Mouse (Mus musculus): ENCODE measurements at regions not wholly inside any gene's neighbourhood (a gene's known extent, or its start where the extent isn't known, plus 50 kb on each side); places are given as distances from the start of the nearest gene placed in this dataset.
A peak's percentile ranks its signal among the peaks of the same experiment; 100 is the strongest.

DNA sequence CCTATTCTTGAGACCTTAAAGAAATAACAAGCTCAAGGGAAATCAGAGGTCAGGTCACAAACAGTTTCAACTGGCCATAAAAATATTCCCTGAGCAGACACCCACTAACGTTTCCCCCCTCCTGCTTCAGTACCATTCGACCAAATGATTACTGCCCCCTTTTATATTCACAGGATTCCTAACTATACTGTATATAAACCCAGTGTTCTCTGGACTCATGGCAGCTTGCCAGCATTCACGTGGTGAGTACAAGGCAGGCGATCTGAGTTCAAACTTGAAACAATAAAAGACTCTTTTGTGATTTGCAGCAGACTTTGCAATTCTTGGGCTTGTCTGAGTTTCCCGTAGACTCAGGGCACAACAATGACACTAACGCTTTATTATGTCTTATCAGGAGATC lies 989.0 kb upstream of the H2afb3 start:
- Histone ChIP-seq H3K27me3 (replicated peaks; ENCODE audit: control insufficient read depth, insufficient read depth, low read length) (no peaks in the 10 kb centered on the region), H3K4me2 (ENCODE audit: low read length) (no peak overlapping the region), H3K9me3 (ENCODE audit: control insufficient read depth, low read length) (no peaks in the 10 kb centered on the region), H3K4me3 (ENCODE audit: low read depth, low read length) (no peak overlapping the region), H3K36me3 (ENCODE audit: control insufficient read depth, insufficient read depth, low read length) (no peaks in the 10 kb centered on the region), H3K9ac (ENCODE audit: low read length) (no peak overlapping the region), H3K27ac (ENCODE audit: low read depth) (no peak overlapping the region), H3K4me1 (replicated peaks; ENCODE audit: control insufficient read depth, insufficient read depth, low read length) (no peaks in the 10 kb centered on the region)
- DNase-seq (ENCODE audit: low spot score) (peak; percentile 49), ATAC-seq (replicated peaks; ENCODE audit: low FRiP score, low TSS enrichment, low read depth) (no peak)
- WGBS, result 47% methylated on average over 6 of the region's 6 CpGs

DNA sequence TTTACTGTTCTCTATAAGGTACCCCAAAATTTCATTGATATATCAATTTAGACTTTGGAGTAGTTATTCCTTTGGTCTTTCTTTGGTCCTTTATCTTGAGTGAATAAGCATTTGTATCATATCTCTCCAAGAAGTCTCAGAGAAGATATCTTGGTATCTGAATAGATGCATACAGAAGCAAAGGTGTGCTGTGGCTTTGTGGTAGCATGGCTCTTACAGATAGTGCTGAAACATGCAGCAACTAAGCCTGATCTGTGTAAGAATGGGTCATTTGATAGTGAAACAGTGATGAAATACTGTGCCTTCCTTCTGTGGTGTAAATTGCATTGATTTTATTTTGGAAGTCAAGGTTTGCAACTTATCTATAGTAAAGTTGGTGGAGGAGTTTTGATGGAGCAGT lies 978.3 kb upstream of the H2afb3 start:
- no peak overlapping the region for H3K9ac ChIP-seq (ENCODE audit: low read length)
- H3K4me3 ChIP-seq (ENCODE audit: low read depth, low read length), result no peak overlapping the region
- H3K4me2 ChIP-seq (ENCODE audit: low read length), result no peak overlapping the region
- no peak for ATAC-seq (replicated peaks; ENCODE audit: low FRiP score, low TSS enrichment, low read depth)
- no peak overlapping the region for H3K27ac ChIP-seq (ENCODE audit: low read depth)
- H3K9me3 ChIP-seq (ENCODE audit: control insufficient read depth, low read length), result no peaks in the 10 kb centered on the region
- no peaks in the 10 kb centered on the region for H3K4me1 ChIP-seq (replicated peaks; ENCODE audit: control insufficient read depth, insufficient read depth, low read length)
- DNase-seq (ENCODE audit: low spot score), result no peak
- no peaks in the 10 kb centered on the region for H3K27me3 ChIP-seq (replicated peaks; ENCODE audit: control insufficient read depth, insufficient read depth, low read length)
- H3K36me3 ChIP-seq (ENCODE audit: control insufficient read depth, insufficient read depth, low read length), result no peaks in the 10 kb centered on the region

DNA sequence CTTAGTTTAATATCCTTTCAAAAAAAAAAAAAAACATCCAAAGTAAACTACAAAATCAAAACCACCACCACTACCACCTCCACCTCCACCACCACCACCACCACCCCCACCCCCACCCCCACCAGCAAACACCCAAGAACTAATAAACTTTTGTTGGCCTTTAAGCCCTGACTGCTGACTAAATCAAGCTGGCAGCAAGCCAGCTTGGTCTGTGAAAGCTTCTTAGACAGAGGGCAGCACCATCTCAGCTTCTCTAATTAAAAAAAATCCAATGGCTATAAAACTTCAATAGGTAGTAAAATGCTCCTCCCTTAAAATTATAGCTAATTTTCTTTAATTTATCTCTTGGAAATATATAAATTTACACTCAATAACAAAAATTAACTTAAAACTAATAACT lies 957.2 kb upstream of the H2afb3 start:
- DNase-seq (ENCODE audit: low spot score) (no peak), ATAC-seq (replicated peaks; ENCODE audit: low FRiP score, low TSS enrichment, low read depth) (no peak)
- Histone ChIP-seq H3K36me3 (ENCODE audit: control insufficient read depth, insufficient read depth, low read length) (no peaks in the 10 kb centered on the region), H3K27ac (ENCODE audit: low read depth) (no peak overlapping the region), H3K9me3 (ENCODE audit: control insufficient read depth, low read length) (no peaks in the 10 kb centered on the region), H3K27me3 (replicated peaks; ENCODE audit: control insufficient read depth, insufficient read depth, low read length) (no peaks in the 10 kb centered on the region), H3K4me2 (ENCODE audit: low read length) (no peak overlapping the region), H3K4me3 (ENCODE audit: low read depth, low read length) (no peak overlapping the region), H3K4me1 (replicated peaks; ENCODE audit: control insufficient read depth, insufficient read depth, low read length) (no peaks in the 10 kb centered on the region), H3K9ac (ENCODE audit: low read length) (no peak overlapping the region)

DNA sequence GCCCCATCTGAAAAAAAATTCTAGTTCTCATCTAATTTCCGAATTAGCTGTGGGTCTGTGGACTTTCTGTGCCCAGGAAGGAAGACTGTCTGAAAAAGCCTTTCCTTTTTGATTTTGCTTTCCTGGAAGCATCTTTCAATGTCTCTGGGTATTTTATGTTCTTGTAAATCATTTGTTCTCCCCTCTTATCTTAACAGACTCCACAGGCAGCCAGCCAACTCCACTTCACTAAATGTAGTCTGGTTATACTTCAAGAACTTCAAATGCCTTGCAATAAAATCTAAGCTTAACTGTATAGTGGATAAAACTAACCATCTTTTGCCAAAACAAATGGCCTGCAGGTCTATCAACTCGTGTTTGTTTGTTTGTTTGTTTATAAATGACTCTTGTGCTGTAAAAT lies 956.7 kb upstream of the H2afb3 start:
- H3K4me2 ChIP-seq (ENCODE audit: low read length), result no peak overlapping the region
- DNase-seq (ENCODE audit: low spot score) (no peak), ATAC-seq (replicated peaks; ENCODE audit: low FRiP score, low TSS enrichment, low read depth) (no peak)
- no peaks in the 10 kb centered on the region for H3K27me3 ChIP-seq (replicated peaks; ENCODE audit: control insufficient read depth, insufficient read depth, low read length)
- H3K4me3 ChIP-seq (ENCODE audit: low read depth, low read length), result no peak overlapping the region
- no peak overlapping the region for H3K27ac ChIP-seq (ENCODE audit: low read depth)
- H3K9me3 ChIP-seq (ENCODE audit: control insufficient read depth, low read length), result no peaks in the 10 kb centered on the region
- no peaks in the 10 kb centered on the region for H3K36me3 ChIP-seq (ENCODE audit: control insufficient read depth, insufficient read depth, low read length)
- no peaks in the 10 kb centered on the region for H3K4me1 ChIP-seq (replicated peaks; ENCODE audit: control insufficient read depth, insufficient read depth, low read length)
- 41% methylated on average over 2 of the region's 2 CpGs for WGBS
- H3K9ac ChIP-seq (ENCODE audit: low read length), result no peak overlapping the region

DNA sequence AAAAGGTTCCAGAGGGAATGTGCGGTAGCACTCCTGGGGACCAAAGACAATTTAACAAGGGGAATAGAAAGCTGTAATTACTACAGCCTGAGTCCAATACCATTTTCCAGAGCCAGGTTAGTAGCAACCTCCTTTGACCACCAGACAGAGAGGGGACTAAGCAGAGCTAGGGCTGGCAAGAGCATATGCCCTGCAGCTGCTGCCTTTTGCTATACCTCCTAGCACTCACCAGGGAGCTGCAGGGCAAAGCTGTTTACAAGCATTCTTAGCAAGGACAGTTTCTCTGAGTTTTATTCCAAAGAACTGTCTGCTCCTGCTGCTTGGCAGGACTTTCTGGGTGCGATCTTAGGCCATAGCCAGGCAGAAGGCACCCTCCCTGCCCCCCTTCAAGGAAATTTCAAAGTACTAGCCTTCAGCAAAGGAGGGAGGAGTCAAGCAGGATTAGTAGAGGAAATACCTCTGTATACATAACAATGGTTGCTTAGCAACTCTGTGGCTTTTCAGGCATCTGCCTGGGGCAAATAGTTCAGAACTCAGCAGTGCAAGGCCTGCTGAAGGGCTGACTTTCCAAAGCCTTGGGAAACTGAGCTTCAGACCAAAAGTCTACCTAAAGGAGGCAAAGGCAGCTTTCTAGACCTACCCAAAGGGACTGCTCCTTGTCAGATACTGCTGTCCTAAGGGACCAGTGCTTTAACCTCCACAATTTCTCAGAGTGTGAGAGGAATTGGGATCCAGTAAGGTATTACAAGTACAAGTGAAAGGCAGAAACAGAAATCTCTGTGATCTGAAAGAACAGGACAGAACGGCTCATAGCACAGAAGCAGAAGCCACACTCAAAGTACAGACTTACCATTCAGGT lies 919.5 kb upstream of the H2afb3 start:
- WGBS, result 43% methylated on average over 3 of the region's 3 CpGs
- ATAC-seq (replicated peaks; ENCODE audit: low FRiP score, low TSS enrichment, low read depth) (no peak), DNase-seq (ENCODE audit: low spot score) (no peak)
- Histone ChIP-seq H3K27ac (ENCODE audit: low read depth) (no peak overlapping the region), H3K36me3 (ENCODE audit: control insufficient read depth, insufficient read depth, low read length) (no peaks in the 10 kb centered on the region), H3K4me3 (ENCODE audit: low read depth, low read length) (no peak overlapping the region), H3K9ac (ENCODE audit: low read length) (no peak overlapping the region), H3K27me3 (replicated peaks; ENCODE audit: control insufficient read depth, insufficient read depth, low read length) (no peaks in the 10 kb centered on the region), H3K4me2 (ENCODE audit: low read length) (no peak overlapping the region), H3K4me1 (replicated peaks; ENCODE audit: control insufficient read depth, insufficient read depth, low read length) (no peaks in the 10 kb centered on the region), H3K9me3 (ENCODE audit: control insufficient read depth, low read length) (no peaks in the 10 kb centered on the region)

Data from intestine, embryonic 14.5 days (tissue).